Mouse (Mus musculus) megakaryocyte progenitor cell, adult 5-6 weeks (primary cell): ENCODE data around the gene Myh14. TPM values are rescaled to one million over a fixed set of nuclear protein-coding genes. Genes with fewer than 3 reads are reported as not detected.
"Not testable (repeated sequence)": the region's sequence is repeated elsewhere in the genome, so short reads cannot be mapped to it uniquely, and the experiment has no call there.

Experiments used
- ATAC-seq: replicated peaks from 2 replicates; pipeline ENCODE4 v1.8.0; 2016; ENCODE audit warnings: mild to moderate bottlenecking, moderate TSS enrichment, inconsistent platforms; ENCODE audit not compliant: poor library complexity
- total RNA-seq, 2 experiments: library from RNA; stranded (forward) in 1 of 2; stranded (reverse) in 1 of 2; fragments of 157-497, 149-512 nt in 1 of 2; fragments of 200-1000 nt in 1 of 2; gene quantifications; 2 replicates each; pipeline versions ENCODE4 v1.2.3 to v1.2.4; 2015 to 2017

Myh14 gene
- total RNA-seq (2015): not detected in 2 replicates
- not detected in 2 replicates for total RNA-seq (2017)

DNA sequence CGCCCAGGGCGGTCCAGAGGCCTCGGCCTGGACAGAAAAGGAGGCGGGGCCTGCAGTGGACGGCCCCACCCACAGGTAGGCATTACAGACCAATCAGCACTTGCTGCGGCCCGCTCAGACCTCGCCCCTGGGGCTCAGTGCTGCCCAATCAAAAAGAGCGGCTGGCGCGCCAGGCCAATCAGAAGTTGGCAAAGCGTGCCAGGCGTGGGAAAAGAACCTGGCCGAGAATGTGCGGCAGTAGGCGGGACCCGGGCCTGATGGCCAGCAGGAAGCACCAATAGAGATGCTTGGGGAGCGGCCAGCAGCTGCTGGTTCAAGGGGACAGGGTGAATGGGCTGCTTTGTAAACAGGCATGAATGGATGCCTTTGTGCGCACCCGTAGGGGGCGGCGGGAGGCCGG, at the start of gene Myh14:
Gene Myh14, minus strand, starts transcription at position 41 of the 400 bp plus-strand sequence.
- peak; percentile 96 for ATAC-seq

DNA sequence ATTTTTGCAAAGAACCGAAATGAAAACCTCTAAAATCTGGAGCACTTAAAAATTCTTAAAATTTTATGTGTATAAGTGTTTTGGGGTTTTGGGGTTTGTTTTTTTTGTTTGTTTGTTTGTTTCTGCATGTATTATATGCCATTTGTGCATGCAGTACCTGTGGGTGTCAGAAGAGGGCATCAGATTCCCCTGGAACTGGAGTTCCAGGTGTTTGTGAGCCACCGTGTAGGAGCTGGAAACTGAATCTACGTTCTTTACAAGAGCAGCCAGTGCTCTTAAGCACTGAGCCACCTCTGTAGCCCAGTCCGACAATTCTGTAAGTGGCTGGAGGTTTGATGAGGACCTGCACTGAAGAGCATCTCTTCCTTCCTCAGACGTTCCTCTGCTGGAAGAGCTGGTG, 39.2 kb upstream of the Myh14 start:
- ATAC-seq: no peak

DNA sequence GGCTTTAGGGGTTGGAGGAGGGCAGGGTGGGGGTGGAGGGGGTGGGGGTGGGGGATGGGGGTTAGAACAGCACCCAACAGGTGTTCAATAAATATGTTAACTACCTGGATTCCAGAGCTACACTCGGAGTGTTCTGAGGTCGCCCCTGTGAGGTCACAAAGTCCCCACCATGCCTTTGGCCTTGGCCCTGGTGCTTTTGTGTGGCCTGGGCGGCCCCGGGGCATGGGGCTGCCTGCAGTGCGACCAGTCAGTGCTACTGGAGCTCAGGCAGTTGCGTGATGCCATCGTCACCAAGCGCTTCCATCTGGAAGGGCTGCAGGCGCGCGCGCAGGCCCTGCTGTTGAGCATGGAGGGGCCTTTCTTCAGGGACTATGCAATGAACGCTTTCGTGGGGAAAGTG, 37.9 kb upstream of the Myh14 start, which contains the start of gene Izumo2:
Gene Izumo2, plus strand, starts transcription at position 169 of the 400 bp plus-strand sequence.
- ATAC-seq: no peak

DNA sequence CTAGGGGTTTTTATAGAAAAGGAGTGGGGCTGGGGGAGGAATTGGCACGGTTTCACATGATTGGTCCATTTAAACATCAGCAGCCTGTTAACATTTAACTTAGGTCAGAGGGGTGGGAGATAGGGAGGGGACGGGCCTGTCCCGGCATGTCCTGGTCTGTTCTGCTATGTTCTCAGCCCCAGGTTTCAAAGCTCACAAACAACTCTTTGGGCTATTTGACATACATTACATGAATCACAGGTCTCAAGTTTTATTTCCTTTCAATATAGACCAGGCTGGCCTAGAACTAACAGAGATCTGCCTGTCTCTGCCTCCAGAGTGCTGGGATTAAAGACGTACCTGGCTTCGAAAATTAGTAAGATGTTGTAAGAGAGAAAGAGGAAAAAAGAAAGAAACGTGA, 37.5 kb upstream of the Myh14 start:
- ATAC-seq: not testable (repeated sequence)

DNA sequence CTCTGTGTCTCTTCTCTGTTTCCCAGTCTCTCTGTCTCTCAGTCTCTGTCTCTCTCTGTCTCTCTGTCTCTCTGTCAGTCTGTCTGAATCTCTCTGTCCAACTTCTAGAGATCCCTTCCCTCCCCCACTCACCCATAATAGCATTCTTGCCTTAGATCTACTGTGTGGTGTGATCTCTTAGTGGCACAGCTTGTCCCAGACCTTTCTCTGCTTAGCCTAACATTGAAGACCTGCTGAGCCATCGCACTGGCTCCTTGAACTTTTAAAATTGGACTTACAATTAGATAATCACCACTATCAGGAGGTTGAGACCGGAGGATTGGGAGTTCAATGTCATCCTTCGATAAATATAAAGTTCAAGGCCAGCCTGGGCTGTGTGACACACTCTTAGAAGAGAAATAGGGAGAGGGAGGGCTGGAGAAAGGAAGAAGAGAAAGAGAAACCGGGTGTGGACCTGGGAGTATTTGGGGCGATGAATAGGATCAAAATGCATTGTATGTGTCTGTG, 36.6 kb upstream of the Myh14 start:
- ATAC-seq: no peak

DNA sequence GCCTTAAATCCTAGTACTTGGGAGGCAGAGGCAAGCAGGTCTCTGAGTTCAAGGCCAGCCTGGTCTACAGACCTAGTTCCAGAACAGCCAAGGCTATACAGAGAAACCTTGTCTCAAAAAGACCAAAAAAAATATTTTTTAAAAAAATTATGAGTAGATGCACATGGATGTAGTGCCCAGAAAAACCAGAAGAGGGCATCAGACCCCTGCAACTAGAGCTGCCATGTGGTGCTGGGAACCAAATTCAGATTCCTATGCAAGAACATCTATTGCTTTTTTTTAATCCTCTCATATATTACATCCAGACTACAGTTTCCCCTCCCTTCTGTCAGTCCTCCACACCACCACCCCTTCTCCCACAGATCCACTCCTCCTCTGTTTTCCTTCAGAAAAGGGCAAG, 35.7 kb upstream of the Myh14 start:
- no peak for ATAC-seq

DNA sequence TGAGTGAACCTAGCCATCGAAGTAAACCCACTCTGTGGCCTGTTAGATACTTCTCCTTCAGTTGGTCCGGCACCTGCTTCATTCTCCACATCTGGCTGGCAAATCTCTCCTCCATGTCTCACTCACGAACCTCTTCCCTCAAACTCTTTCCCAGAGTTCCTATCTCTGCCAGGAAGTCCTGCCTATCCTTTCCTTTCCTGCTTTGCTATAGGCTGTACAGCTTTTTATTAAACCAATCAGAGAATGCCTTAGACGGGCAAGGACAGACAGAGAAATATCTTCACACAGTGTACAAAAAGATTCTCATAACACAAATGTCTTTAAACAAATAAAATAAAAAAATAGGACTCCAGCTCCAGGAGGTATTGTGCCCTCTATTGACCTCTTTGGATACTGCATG, 34.4 kb upstream of the Myh14 start:
- ATAC-seq: no peak

DNA sequence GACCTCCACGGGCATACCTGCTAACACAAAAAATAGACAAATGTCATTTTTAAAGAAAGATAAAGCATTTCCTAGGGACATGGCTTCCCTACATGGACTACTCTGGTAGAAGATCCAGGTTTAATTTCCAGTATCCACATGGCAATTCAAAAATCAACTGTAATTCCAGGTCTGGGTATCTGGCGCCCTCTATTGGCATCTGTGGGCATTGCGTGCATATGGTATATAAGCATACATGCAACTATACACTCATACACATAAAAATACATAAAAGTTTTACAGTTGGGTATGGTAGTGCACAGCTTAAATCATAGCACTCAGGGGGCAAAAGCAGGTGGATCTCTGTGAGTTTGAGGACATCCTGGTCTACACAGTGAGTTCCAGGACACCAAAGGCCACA, 33.7 kb upstream of the Myh14 start:
- peak; percentile 48; the same call in 1 of the 2 replicates for ATAC-seq

DNA sequence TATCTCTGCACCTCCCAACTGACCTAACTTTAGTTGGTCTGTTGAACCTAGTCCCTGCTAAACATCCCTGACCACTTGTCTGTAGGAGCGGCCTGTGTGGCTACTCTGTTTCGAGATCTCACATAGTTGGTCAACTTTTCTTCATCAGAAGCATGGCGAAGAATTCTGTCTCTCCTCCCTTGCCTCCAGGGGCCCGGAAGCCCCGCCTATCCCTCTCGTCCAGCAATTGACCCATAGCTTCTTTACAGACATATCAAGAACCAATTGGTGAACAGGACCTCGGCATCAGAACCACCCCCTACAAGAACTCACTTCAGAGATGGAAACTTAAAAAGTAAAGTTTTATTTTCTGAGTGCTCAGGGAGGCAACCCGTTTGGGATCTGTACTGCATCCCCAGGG, 32.3 kb upstream of the Myh14 start:
- ATAC-seq: no peak

DNA sequence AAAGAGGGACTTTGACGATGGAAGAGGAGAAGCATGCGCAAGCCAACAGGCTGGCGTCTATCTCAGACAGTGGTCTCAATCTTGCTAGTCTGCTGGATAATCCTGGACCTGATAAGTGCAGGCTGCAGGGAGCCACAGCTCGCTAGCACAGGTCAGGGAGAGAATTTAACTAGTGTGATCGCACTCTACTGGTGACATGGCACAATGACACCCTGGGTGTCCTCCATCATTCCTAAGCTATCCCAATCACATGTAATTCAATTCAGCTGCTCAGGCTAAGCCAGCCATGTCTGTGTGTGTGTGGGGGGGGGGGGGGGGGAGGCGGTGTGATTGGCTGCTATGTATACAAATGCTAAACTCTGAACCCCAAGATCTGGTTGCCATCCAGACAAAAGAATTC, 31.3 kb upstream of the Myh14 start:
- ATAC-seq: peak; percentile 77

DNA sequence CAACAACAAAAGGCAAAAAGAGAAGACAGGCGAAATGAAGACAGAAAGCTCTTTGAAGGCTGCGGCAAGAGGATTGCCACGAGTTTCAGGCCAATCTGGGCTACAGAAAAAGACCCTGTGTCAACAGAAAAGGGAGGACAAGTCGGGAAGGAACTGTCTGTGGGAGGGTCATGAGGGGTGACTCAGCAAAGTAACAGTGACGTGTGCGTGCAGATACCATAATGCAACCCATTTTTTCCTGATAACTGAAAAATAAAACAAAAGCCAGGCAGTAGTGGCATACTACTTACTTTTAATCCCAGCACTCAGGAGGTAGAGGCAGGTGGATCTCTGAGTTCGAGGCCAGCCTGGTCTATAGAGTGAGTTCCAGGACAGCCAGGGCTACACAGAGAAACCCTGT, 27.3 kb upstream of the Myh14 start:
- ATAC-seq: peak; percentile 66

DNA sequence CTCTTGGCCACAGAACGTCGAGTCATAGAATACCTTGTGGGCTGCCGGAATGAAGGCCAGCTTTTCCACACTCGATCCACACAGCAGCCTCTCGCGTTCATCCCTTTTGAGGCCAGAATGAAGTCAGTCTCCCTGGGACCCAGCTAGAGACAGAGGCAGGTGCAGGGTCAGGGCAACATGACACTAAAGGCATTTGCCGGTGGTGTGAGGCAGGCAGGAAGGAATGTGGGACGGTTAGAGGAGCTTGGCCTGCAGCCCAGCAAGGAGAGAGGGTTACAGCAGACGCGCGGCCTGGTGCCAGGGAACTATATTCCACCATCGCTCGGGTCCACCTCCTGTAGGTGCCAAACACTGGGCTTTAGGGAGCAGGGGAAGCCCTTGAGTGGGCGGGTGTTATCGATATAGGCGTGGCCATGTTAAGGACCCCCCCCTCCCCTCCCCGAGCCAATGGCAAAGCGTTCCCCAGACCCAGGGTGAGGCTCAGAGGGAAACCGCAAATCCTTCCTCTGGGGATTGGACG, 26.6 kb upstream of the Myh14 start:
- peak; percentile 55 for ATAC-seq

DNA sequence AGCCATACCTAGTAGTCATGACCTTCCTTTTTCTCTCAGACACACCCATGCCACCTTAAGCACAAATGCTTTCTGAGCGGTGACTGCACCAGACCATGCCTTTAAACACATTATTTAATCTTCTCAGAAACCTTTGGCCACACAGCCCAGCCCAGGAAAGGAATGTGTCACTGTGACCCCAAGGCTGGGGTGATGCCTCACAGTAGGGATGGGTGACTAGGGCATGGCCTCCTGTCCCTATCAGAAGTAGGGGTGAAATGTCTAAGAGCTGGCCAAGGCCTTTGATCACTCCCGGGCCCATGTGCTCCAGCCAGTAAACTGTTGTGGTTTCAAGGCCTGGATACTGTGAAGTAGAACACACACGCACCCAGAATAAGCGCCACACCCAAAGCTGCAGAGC, 24.6 kb upstream of the Myh14 start:
- ATAC-seq: no peak

DNA sequence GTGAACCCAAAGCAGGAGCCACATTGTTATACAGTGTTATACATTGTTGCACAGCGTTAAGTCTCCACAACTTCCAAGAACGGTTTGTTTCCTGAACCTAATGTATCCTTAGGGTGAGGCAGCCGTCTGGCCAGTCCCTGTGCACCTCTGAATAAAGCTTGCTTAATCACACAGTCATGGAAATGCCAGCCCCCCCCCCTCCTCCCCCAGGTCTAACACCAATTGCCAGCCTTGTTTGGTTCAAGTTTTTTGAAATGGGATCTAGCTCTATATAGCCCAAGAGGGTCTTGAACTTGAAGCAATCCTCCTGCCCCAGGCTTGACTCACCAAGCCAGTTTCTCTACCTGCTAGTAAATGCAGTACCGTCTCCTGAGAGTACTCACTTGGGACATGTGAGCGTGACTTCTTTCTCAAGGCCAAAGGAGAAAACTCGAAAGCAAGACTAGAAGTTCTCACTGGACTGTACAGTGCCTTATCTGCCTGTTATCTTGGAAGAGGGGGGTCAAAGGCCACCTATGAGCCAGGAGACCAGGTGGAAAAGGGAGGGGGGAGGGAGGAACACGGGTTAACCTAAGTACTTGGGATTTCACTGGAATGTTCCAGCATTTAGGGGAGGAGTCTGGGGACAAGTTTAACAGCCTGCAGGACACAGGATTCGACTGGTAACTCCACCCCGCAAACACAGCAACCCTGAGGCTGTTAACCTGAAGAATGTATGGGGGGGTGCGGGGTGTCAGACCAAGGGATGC, 23.0 kb upstream of the Myh14 start:
- ATAC-seq: no peak

DNA sequence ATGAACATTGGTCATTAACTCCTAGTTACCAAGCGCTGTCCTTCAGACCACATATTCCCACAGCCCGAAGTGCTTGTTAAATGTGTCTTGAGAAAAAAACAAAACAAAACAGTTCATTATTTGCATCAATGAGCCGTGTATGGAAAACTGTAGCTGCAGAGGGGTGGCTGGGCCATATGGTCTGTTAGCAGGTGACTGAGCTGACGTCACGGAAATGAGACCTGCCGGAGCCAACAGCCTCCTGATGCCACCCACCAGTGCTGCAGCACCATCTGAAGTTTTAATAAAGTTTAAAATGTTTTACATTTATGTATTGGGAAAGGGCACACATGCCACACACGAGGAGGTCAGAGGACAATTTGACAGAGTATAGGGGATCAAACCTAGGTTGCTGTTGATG, 18.7 kb upstream of the Myh14 start:
- no peak for ATAC-seq

DNA sequence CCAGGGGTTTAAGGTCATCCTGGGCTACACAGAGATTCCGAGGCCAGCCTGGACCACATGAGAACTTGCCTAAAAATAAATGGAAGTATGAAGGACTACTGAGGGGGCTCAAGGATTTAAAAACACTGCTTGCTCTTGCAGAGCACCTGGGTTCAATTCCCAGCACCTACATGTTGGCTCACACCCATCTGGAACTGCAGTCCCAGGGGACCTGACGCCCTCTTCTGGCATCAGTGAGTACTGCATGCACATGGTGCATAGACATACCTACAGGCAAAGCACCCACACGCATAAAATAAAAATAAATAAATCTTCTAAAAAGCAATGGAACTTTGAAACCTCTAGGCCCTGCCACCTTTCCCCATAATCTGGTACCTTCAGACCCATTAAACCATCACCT, 18.2 kb upstream of the Myh14 start:
- ATAC-seq: no peak

DNA sequence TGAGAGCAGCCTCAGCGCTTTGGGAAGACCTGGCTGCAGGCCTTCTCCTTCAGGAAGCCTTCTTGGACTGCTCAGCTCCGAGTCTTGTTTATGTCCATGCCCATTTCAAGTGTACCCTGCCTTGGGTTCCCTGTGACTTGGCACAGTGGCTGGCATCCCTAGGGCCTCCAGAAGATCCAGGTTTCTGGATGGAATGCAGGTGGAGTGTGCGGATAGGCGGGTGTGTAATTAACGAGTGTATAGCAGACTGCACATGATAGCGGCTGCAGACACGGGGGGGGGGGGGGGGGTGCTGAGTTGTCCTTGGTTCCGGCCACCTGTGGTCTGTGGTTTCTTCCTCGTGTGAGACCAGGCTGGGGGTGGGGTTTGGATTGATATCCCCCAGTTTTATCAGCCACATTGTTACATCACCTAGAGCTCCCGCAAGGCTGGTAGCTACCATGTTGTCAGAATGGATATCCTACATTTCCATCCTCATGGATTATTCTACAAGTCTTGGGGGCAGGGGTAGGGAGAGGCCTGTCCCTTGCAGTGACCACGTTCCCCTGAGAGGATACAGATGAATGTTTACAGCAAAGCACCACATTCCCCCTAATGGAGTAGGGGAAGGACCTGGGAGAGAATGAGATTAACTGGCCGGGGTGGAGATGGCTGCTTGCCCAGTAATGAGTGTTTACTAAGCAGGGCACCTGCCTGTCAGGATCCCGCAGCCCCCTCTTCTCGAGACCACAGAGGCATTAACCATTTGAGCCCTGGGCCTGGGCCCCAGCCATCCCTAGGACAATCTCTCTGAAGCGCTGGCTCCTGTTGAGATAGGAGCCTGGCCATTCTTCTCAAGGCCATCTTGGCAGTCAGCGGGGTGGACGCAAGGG, 15.1 kb upstream of the Myh14 start:
- ATAC-seq: peak; percentile 67

DNA sequence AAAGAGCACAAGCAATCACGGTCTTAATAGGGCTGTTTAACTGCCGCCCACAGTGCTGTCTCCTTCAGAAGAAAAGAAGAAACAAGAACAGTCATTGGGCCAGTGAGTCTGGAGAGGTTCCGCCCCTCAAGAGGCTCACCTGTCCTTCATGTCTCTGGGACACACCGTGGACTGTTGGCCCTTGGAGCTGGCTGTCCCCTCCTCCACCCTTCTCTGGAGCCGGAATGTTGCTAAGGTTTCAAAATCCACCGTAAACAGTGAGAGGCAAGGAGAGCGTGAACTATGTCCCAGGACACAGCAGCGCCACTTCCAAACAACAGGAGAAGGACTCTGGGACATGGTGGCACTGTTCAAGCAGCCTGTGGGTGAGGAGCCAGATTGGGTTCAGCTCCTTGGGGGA, 13.0 kb upstream of the Myh14 start:
- no peak for ATAC-seq

DNA sequence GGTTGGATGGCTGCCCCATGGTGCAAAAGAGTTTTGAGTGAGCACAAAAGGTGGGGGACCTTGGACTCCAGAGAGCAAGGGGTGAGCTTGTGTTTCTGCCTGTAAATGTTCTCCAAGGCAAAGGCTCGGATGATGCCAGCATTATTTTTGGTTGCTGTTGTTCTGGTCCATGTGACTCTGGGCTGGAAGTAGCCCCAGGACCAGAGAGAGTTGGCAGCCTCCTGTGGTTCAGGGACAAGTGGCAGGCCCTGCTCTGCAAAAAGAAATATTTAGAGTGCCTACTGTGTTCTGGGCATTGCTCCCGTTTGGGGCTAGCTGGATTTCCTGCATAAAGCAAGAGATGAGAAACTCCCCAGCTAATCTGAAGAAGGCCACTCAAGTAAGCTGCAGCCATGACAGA, 6.0 kb upstream of the Myh14 start:
- no peak for ATAC-seq

DNA sequence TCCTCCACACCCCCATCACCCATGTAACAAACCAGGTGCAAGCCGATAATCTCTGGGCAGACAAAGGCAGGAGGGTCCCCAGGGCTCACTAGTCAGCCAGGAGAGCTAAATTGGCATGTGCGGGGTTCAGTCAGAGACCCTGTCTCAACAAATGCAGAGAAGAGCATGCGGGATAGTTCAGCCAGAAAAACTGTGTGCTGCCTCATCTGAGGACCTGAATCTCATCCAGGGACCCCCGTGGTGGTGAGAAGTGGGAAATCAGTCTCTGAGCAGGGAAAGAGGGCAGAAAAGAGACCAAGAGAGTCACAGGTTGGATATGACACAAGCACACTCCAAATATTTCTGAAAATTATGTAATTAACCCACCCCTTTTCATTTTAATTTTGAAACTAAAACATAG, 5.5 kb upstream of the Myh14 start:
- ATAC-seq: no peak

DNA sequence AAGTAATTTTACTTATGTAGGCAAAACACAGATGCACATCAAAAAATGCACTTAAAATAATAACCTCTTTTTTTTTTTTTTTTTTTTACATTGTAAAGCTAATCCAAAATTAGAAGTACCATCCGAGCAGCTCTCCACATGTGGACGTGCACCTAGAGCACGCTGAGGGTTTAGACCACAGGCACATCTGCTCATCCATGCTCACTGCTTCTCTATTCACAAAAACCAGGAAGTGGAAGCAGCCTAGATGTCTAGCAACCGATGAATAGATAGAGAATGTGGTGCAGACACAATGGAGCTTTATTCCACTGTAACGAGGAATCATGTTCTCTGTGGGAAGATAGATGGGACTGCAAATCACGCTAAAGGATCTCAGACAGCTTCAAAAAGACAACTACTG, 4.5 kb upstream of the Myh14 start:
- no peak for ATAC-seq

DNA sequence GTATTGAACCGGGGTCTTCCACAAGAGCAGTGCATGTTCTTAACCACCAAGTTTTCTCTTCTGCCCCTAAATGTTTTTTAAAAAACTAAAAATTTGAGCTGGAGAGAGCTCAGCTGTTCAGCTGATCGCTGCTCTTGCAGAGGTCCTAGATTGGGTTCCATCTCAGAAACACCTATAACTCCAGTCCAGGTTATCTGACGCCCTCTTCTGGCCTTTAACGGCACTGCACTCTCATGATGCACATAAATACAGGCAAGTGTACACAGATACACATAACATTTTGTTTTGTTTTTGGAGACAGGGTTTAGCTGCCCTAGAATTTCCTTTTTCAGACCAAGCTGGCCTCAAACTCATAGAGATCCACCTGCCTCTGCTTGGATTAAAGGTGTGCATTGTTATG, 3.9 kb upstream of the Myh14 start:
- ATAC-seq: no peak
